Mouse (Mus musculus): ENCODE measurements at regions not wholly inside any gene's neighbourhood (a gene's known extent, or its start where the extent isn't known, plus 50 kb on each side); places are given as distances from the start of the nearest gene placed in this dataset.

DNA sequence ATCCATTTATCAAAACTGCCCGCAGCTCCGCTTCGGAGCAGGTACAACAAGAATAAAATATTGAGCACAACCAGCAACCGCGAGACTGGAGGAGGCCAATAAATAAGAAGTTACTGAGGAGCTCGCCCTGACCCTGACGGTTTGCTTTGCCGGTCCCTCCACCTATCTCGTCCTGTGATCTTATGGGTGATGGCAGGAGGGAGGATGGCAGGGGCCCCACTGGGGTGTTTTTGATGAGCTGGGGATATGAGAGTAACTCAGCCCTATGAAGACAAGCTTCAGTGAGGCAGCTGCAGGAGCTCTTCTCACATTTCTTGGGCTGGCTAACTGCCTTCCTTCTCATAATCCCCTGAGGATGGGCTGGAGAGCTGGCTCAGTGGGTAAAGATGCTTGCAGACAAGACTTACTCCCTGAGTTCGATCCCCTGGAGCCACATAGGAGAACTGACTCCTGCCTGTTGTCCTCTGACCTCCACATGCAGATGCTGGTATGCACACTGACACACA lies 132.3 kb upstream of the Sdk2 start:
- DNase-seq: no peak

DNA sequence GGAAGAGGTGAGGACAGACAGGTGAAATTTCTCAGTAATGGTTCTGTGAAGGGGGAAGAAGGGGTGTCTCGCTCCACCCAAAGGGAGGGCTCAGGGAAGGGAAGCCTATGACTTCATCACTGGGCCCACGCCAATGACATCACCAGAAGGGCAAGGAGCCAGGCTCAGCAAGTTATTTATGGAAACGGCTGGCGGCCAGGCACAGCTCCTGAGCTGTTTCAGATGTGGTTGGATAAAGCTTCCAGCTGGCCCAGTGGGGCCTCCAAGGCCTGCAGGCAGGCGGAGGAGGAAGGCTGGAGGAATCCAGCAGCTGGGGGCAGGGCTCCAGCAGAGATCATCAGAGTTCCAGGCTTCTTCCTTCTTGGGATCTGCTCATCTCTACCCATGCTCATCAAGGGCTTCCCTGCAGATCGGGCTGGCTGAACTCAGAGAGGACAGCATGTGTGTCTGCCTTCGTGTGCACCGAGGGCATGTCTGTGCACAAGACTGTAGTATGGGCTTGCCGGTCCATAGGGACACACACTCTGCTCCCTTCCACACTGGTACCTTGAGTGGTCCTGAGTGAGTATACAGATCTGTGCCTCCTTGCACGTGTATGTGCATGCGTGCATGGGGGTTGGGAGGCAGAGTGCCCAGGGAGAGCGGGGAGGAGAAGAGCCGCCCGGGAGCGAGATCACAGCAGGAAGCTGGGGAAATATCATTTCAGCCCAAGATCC lies 131.6 kb upstream of the Sdk2 start:
- DNase-seq: peak; percentile 66

DNA sequence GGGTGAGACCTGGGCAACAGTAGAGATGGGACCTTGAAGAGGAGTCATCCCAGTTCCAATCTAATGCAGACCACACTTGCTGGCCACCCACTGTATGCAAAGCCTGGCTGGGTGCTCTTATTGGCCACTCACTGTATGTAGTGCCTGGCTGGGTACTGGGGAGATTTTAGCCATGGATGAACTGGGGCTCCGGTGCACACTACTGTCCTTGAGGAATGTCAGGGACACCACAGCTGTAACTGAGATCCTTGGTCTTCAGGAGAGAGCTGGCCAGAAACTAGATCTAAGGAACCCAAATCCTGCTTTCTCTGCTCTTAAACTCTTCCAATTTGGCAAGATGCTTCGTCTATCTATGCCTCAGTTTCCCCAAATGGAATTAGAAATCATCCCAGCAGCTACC lies 128.4 kb upstream of the Sdk2 start:
- DNase-seq: no peak

DNA sequence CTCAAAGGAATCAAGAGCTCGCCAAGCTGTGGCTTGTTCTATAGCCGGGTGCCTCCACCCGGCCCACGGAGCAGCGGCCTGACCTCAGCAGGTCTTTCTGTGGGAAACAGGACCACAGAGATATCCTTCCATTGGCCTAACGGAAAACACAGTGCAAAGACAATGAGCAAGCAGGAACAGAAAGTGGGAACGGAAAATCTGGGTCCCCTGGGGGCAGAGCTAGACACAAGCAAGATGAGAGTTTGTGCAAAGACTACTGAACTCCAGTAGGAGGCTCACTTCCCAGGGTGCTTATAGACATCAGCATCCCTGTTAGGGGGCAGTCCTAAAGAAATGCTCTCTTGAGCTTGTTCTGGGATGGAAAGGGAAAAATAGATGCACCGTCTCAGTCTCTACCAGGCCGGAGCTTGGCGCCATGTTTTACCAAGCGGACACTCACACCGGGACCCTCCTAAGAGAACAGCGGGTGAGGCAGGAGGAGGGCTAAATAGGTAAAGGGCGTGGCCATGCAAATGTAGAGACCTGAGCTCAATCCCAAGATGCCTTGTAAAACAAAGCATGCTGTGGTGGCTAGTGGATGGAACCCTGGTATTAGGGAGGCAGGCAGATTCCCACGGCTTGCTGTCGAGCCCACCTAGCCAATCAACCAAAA lies 127.3 kb upstream of the Sdk2 start:
- no peak for DNase-seq

DNA sequence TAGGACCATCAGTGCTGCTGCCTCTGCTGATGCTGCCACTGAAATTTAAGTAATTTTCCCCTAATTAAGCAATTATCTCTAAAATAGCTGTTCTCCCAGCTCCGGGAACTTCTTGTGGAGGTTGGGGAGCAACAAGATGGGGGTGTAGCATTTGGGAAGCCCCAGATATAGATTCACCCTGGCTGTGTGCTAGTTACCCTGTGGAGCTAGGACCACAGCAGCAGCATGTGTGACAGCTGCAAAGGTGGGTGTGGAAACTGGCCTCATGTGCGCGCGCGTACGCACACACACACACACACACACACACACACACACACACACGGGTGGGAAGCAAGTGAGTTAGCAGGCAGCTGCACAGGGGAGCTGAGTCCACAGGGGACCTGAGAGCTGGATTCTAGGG lies 126.2 kb upstream of the Sdk2 start:
- DNase-seq: no peak

DNA sequence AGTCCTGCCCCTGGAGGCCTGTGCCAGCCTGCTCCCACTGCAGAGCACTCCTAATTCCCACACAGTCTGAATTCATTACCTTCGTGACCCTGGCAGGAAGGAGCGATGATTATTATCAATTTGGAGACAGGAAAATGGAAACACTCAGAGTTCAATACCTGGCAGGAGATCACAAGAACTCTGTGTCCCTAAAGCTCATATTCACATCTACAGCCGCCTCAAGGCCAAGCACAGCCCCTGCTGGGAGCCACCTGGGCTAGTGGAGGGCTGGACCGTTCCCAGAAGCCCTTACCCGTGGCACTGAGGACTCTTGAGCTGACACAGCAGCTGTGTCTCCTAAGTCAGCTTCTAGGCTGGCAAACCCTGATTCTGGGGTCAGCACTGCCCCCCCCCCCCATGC lies 124.8 kb upstream of the Sdk2 start:
- DNase-seq: no peak

DNA sequence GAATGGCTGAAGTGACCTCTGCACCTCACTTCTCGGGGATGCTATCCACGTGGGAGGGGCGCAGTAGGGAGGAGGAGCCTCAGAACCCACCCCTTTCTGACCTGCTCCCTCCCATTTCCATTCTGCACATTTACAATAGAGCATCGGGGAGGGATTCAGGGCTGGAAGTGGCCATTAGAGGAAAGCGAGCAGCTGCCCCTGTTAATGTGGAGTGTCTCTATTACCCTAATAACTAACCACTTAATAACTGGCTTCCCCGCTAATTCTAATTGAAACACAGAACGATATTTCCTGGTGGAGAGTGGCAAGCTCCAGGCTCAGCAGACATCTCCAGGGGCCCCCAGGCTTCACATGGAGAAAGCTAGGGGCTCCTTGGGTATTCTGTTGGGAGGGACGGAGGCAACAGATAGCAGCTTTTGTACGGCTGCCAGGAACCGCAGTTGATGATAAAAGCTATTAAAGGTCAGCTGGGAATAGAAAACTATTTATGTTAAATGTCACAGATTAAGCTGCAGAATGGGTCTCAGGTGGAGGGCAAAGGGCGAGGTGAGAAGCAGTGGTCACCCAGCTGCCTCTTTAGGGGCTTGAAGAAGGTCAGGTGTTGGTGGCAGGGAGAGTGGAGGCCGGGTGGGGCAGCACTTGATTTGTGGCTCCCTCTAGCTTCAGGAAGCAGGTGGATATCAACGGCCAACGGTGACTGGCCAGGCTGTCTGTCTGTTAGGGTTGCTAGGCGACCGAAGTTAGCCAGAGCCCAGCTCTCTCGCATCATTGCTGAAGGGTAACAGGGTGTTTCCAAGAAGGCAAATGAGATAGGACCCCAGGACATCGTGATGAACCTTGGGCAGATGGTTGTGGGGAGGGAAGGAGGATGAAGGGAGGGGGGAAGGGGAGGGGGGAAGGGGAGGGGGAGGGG lies 118.4 kb upstream of the Sdk2 start:
- DNase-seq: peak; percentile 11

DNA sequence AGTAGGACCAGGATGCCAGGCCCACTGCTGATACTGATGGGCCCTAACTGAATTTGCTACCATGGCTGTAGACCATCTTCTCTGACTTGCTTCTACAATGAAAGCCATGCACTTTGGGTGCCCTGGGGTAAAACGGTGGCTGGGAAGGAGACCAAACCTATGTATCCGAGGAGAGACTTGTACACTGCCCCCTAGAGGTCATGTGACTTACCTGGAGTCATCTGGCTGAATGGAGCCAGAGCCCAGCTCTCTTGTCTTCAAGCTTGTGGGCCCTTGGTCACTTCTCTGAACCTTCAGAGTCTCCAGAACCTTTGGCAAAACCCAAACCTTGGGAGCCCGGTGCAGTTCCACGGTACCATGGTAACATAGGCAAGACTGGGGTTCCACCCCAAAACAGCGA lies 117.6 kb upstream of the Sdk2 start:
- no peak for DNase-seq

DNA sequence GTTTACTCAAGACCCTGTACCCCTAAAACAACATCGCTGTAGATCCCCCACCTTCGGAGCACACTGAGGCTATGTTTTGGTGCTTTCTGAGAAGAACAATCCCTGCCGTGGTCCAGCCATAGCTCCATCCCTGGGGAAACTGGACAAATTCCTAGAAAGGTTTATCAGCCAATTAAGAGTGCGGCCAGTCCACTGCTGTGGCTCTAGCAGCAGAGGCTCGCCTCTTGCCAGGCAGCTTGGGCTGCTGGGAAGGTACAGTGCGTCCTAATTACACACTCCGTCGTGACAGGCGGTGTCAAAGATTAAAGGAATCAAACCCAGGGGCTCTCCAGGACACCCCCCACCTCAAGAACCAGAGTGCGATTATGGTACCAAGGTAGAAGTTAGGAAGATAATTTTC lies 116.4 kb upstream of the Sdk2 start:
- DNase-seq: no peak

DNA sequence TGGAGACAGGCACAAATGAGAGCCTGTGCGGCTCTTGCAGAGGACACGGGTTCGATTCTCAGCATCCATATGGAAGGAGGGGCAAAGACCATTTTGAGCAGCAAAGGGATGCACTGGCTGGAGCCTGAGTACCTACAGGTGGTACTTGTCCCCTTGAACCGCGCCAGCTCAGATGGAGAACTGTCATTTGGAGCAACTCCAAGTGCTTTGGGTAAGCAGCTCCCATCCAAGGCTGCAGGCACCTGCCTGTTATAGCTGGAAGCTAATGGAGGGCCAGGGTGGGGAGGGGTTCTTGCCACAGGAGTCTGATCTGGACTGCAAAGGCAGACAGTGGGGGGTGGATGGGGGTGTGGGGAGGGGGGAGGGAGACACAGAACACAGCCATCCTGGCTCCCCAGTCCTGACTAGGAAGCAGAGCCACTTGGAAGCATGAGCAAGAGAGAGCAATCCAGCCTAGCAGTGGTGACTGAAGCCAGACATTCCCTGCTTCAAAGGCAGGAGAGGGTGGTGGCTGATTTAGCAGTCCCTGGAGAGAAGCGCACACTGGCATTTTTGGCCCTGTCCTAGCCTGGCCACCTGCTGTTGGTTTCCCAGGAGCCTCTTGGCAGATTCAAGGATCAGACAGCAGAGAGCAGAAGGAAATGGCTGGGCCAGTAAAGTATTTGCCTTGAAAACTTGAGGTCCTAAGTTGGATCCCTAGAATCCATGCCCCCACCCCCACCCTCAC lies 112.1 kb upstream of the Sdk2 start:
- DNase-seq: no peak

DNA sequence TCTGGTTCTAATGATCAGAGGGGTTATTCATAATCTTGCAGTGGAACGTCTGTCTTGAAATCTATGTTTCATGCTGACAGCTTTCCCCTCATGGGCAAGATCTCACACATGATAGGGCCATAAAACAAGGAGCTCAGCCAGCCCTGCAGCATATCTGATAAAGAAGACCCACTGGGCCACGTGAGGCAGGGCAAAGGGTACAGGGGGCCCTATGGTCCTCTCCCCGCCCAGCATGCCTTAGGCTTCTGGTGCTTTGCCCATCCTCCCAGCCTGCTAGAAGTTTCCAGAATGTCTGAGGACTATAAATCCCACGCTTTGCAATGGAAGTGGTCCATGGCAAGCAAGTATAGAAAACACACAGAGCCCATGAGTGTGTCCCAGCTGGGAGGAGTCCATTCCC lies 110.9 kb upstream of the Sdk2 start:
- no peak for DNase-seq

DNA sequence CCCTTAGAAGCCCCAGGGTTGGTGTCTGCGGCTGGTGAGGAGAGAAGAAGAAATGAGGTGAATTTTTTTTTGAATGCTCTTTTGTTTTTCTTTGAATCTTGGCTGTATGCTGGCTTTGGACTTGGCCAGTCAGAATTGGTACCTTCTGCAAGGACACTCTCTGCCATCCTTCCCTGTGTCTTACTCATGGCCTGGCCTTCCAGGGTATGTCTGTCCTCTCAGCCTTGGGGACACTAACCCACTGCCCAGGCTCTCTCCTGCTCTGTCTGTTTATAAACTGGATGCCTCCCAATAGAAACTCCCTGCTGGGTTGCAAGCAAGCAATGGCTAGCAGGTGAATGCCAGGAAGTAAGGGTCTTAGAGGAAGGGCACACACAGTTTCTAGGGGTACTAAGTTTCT lies 110.4 kb upstream of the Sdk2 start:
- no peak for DNase-seq

DNA sequence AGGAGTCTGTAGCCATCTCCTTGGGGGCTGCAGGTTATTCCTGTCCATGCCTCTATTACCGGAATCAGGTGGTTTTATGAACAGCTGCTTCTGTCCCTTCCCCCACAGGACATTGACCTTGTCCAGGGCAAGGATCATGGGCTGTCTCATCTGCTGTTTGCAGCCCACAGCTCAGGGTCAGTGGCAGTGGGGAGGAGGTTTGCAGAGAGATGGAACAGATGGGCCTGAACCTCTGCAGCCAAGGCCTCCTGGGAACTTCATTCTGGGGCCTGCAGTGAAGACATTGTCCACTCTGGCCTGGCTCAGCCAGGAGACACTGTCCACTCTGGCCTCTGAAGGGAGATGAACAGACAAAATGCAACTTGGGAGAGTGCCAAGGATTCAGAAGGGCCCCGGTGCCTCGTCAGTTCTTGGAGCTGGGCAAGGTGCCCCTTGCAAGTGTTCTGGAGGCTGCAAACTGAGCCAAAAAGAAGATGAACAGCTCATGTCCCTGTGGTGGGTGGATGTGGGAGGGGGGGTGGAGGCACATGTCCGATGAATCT lies 109.9 kb upstream of the Sdk2 start:
- no peak for DNase-seq

DNA sequence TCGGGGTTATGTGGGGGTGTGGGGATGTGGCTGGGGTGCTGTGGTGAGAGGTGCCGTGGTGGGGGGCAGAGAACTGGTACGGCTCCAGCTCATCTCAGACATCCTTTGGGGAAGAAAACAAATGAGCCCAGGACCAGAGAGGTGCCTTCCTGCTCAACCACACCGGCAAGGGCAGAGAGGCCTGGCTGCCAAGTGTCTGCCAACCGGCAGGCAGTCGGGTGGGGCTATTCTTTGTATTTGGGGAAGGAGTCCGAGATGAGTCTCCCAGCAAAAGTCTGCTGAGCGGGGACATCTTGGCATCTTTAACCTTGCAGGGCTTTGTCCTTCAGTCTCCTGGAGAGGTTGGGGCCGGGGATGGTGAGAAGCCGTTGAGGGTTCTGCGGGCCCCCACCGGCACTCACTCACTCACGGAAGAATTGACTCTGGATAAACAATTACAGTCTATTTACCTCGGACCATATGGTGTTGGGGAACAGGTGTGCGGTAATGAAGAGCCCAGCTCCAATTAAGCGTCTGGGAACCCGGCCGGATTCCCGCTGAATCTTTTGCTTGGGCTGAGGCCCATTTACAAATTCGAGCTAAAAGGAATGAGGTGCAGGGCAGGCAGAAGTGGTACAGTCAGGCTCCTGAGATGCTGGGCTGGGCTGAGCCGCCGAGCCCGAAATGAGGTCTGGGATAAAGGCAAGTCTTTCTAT lies 108.7 kb upstream of the Sdk2 start:
- DNase-seq: no peak

DNA sequence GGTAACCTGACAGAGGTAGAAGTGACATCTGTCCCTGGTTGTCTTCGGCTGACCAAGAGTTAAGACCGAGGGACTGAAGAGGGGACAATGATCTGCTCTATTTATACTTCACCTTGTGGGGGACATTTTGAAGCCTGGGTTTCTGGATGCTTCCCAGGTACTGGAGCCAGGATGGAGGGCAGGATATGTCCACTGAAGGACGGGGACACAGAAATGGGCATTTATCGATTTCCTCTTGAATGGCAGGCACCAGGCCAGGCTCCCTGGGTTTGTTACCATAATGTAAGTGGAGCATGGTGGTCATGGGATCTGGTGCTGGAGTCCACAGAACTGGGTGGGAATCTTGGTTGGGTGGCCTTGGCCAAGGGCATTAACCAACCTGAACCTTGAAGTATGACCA lies 108.0 kb upstream of the Sdk2 start:
- DNase-seq: no peak

DNA sequence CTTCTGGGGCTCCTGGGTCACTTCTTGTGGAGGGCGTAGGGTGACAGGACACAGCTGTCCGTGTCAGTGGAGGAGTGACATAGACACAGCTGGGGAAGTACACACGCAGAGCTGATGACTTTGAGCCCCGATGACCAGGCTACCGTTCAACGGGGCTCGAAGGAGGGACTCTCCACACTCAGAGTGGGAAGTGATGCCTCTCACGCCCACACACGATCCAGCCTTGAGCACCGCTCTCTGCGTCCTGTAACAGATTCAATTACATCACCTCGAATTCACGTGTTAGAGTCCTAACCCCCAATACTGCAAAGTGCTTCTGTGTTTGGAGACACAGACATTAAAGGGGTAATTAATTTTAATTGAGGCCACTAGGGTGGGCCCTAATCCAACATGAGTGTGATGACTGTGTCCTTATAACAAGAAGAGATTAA lies 101.4 kb upstream of the Sdk2 start:
- no peak for DNase-seq

DNA sequence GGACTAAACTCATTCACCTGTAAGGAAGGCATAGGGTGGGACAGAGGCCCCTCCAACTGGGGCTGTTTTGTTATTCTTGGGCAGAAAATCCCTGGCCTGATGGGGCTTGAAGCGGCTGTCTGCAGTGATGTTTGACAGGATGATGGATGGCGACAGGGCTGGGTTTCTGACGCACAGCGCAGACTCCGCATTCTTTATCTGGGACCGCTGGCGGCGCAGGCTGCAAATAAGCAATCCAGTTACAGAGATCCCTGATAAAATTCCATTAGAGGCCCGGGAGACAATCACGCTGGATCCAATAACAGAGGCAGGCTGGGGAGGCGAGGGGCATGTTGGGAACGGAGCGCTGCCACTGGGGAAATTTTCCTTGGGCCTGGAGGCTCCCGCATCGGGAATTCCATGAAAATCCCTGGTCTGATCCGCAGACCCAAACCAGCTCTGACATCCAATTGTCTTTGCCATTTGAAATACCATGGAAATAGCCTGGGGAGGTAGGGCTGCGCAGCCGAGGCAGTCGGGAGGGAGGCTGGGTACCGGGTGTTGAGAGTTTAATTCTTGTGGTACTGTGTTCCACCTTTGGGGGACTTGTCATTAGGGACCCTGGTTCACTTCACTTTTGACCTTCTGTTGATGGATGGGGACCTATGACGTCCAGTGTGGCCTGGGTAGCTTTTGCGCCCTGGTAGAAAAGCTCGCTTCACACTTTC lies 99.0 kb upstream of the Sdk2 start:
- no peak for DNase-seq

DNA sequence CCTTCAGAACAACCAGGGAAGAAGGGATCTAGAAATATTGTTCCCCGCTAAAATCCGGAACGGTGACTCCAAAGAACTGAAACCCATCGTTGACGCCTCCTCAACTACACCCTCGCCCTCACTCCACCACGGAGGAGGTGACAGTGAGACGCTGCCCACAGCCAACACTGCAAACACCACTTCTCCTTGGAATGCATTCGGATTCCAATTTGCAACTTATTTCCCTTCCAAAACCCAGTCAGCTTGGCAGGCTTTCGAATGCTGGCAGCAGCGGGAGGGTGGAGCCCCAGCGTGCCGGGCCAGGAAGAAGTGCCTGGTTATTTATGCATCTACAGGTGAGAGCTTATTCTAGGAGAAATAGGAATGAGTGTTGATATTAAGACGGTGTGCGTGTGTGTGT lies 85.9 kb upstream of the Sdk2 start:
- no peak for DNase-seq

DNA sequence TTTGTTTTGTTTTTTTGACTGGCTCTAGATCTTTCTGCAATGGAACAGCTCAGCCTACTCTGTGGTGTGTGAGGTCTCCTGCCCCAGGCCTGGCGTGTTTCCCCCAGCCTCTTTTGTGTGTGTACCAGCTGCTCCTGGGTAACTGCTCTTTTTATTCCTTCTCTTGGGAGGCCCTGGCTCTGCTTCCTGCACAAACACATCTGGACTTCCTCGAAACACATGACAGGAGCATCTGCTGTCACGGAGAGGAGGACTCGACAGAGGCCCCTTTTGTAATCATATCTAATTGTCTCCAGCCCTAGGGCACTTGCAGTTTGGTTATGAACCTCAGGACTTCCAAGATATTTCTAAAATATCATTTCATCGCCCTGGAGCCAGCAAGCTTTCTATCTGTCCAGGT lies 79.5 kb upstream of the Sdk2 start:
- DNase-seq: no peak

DNA sequence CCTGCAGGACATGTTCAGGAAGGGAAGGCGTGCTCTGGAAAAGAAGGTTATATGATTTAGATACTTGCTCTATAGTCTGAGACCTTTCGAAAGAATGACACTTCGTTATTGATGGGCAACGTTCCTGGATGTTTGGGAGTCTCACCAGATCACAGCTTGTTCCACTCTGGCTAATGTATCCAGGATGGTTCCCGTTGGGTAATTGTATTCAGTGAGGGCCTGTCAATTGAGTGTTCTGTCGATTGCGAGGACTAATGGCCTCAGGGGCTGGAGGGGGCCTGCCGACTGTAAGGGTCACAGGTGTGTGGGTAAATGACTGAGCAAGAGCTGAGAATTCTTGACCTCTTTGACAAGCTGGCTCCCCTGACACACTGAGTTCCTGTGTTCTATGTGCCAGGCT lies 62.4 kb upstream of the Sdk2 start:
- no peak for DNase-seq

DNA sequence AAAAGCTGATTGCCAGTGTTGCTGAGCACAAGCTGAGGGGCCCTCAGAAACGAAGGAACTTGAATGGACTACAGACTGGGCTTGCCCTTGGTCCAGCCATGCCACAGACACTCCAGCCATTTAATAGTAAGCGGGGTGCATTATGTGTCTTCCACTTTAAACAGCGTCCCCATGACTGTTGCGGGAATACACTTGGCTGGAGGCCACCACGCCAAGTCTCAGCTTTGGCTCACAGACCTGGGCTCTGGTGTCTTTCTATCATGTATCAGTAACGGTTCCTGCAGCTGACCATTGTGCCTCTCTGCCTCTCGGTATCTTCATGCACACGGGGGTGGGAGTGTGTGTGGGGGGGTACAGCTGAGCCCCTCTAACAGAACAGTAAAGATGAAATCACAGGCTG lies 62.0 kb upstream of the Sdk2 start:
- DNase-seq: no peak
